Mouse (Mus musculus) right cerebral cortex, adult 2 months (tissue): ENCODE measurements around the gene Lonp1.
"Not testable (repeated sequence)": the region's sequence is repeated elsewhere in the genome, so short reads cannot be mapped to it uniquely, and the experiment has no call there.

ENCODE experiments used
- DNase-seq, 2 experiments: peaks; one replicate each; pipeline ENCODE4 v3.0.0; 2021 to 2022; ENCODE audit warnings: low spot score in 2 of 2

The Lonp1 gene

DNA sequence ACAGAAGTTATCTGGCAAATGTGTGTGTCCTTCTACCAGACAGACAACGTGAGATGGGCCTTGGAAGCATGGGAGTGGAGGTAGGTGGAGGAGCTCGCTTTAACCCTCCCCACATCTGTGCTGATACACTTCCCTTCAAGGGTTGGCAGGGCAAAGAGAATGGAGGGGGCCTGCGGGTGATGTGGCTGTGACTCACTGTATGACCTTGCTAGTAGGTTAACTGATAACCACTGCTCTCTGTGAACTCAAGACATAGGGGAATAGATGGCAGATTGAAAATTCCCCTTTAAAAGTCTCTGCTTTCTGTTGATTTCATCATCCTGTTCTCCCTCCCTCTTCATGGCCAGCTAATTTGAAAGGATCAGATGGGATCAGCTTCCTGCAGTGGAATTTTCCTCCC, 1.2 kb downstream of the Lonp1 start:
- no peak for DNase-seq

DNA sequence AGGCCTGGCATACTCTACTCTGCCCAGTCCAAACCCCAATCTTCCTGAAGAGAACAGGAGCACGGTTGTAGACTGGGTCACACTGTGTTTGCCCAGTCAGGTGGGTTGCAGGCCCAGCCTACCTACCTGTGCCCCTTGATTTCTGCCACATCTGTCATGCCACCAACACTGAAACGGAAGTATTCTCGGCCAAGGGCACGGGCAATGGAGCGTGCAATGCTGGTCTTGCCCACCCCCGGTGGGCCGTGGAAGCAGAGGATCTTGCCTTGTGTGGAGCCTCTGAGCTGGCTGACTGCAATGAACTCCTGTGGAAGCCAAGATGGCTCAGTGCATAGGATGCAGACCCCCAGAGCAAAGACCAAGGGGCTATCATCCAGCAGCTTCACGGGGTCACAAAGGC, 9.1 kb downstream of the Lonp1 start:
- no peak for DNase-seq

DNA sequence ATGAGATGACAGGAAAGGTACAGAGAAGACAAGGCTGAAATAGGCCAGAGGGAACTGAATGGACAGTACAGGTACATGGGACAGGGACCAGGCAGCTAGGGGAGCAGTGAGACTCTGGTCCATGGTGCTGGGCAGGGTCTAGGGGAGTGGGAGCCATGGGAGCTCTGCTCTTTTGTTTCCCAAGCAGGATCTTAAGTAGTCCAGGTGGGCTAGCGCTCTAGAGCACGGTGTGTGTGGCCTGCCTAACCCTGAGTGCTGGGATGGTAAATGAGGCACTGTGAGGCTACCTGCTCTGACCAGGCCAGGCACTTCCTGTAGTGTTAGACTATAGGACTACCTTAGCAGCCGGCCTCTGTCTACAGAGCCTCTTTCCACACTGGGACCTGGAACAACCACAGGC, 10.0 kb downstream of the Lonp1 start:
- DNase-seq = no peak

DNA sequence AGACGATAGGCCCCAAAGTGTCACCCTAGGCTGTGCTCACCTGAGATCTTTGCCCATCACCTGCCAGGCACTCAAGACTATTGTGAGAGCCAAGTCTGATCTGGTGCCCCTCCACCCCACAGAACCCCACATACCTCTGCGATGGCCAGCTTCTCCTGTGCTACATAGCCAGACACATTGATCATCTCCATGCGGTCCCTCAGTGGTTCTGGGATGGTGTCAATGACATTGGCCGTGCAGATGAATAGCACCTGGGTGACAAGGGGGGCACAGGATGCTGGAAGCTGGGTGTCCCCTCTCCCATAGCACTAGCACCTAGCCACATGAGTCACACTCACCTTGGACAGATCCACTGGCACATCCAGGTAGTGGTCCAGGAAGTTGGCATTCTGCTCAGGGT, 10.9 kb downstream of the Lonp1 start:
- no peak for DNase-seq

DNA sequence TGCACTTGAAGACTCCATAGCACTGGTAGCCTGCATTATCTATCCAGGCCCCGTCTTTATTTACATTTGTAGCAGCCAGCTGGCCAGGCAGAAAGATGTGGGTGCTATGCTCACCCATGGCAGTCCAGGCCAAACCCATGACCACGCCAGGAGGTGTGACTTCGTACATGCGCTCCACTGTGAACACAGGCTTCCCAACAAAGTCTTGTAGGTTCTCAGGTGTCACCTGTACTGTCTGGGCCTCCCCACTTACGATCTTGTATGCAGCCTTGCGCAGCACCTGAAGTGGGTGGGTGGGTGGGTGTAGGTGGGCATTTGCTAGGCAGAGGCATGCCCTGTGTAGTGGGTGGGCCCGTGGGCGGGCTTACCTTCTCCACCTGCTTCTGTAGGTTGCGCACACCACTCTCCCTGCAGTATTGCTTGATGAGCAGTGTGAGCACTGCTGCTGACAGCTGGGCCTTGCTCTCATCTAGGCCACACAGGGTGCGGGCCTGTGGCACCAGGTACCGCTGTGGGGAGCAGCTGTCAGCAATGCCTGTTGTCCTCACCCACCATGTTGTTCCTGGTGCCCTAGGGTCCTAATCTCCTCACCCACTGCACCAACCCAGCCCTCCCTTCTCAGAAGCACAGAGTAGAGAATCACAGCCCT, 11.4 kb downstream of the Lonp1 start:
- DNase-seq = no peak

DNA sequence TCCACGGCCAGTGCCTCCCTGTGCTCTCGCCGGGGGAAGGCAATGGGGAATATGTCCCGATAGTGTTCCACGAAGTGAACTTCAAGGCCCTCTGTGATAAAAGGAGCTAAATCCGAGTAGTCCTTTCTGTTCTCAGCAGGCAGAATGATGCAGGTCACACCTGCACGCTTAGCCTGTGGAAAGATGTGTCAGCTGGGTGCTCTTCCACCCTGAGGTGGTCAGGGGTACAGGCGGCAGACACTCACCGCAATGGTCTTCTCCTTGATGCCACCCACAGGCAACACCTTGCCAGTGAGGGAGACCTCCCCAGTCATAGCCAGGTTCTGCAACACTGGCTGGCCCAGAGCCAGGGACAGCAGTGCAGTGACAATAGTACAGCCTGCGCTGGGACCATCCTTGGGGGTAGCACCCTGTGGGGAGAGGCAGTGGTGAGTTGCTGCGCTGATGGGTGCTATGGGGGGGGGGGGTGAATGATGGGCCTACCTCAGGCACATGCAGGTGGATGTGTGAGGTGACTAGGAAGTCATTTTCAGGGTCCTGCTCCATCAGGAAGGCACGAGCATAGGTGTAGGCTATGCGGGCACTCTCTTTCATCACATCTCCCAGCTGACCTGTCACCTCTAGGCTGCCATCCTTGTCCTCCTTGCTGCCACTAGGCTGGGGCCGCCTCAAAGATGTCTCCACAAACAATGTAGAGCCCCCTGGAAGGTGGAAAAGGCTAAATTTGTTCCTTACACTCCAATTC, 12.1 kb downstream of the Lonp1 start:
- DNase-seq = no peak

DNA sequence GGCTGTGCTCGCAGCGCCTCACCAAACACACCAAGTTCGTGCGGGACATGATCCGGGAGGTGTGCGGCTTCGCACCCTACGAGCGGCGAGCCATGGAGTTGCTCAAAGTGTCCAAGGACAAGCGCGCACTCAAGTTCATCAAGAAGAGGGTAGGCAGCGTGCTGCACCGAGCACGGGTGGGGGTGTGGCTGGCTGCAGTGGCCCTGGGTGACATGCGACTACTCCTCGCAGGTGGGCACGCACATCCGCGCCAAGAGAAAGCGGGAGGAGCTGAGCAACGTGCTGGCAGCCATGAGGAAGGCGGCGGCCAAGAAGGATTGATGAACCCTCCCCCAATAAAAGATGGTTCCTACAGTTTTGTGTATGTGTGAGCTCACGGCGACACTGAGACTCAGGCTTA, 12.8 kb downstream of the Lonp1 start:
- DNase-seq = not testable (repeated sequence)

DNA sequence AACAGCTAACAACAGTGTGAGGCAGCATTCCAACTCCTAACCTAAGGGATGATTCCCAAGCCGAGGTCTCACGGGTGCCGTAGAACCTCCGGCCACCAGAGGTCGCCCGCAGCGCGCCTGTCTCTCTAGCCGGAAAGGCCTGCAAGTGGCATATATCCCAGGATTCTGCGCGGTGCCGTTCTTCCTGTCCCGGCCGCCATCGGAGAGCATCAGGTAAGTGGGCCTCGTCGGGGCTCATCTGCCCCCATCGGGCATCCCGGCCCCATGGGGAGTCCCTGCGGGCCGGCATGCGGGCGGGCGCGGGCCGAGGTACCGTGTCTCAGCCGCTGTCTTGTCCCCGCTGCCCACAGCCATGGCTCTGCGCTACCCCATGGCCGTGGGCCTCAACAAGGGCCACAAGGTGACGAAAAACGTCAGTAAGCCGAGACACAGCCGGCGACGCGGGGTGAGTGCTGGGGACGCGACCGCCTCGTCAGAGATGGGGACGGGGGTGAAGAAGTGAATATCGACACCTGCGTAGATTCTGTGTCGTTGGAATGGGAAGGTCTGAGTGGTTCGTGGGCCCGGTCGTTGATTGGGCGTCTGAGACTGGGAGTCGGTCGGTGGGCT, 13.3 kb downstream of the Lonp1 start, which contains the start of gene Rpl36:
Gene Rpl36, plus strand, starts transcription at position 181 of the 609 bp plus-strand sequence.
- DNase-seq = peak; percentile 98

DNA sequence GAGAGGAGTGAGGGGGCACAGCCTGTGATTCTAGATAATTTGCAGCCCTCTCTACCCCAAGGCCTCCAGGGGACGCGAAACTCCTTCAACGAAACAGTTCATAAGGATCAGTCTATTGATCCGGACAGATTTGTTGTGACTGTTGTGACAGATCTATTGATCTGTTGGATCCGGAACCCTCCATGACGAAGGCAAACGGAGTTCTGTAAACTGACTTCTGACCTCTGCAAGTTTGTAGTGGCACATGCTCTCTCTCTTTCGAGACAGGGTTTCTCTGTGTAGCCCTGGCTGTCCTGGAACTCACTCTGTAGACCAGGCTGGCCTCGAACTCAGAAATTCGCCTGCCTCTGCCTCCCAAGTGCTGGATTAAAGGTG, 14.1 kb downstream of the Lonp1 start:
- DNase-seq = not testable (repeated sequence)

DNA sequence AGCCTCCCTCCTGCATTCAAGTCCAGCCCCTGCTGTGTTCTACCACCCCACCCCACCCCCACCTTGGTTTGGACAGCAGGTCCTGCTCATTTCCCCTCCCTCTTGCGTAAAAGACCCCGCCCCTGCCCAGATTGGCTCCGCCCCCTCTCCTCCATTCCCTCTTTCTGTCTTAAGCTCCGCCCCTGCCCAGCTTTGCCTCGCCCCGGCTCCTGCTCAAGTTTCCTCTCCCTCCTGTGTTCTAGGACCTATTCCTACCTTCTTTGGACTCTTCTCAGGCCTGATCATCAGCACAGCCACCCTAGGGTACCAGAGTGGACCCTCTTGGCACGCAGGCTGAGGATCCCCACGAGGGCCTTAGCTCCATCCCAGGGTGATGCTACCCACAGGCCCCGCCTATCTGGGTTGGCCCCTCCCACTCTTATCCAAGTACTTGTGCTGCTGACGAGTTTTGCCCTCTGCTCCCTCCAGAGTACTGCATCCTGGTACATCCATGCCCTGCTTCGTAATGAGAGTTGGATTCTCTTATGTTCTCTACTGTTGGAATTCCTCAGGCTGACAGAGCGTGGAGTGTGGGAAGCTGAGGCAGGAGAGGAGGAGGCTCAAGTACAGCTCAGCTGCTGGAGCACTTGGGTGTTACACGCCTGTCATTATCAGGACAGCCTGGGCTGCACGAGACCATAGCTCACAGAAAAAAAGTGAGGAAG, 14.7 kb downstream of the Lonp1 start:
- no peak for DNase-seq

DNA sequence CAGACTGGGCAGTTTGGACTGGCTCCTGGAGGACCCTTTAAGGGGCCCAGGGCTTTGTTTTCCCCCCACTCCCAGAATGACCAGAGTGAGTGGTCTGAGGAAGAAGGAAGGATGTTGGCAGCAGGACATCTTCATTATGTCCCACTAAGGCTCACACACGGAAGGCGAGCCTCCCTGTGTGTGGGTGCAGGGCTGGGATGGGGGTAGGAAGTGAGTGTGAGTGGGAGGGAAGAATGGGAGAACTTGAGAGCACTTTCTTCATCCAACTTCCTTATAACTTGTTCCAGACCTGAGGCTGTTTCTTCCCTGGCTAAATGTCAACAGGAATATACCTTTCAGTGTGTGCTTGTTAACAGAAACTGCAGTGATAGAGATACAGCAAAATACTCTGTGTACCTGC, 15.4 kb downstream of the Lonp1 start:
- DNase-seq = no peak

DNA sequence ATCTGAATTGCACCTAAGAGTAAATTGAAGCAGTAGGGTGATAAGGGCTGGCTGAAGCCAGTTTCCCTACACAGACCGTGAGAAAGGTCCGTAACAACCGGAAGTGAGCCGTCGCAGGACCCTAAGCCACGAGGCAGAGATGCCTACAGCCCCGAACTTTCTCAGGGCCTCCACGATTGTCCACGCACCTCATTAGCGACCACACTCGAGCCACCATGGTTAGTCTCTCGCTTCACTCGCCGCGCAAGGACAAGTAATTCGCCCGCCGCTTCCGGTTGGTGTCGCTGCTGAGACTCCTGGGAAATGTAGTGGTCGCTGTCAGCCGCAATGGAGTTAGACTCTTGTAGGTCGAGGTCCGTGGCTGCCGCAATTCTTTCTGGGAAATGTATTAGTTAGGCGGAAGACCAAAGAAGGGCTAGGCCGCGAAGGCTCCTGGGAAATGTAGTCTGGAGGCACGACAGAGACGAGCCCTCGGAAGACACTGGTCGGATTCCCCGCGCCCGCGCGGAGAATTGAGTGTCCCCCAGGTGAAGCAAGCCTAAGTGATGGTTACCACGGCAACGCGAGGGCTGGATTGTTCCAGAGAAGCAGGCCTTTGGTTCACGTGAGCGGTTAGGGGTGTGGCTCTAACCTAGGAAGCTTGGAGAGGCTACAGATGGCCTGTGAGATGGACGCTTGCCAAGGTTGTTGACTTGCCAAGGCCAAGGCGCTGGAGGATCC, 17.1 kb downstream of the Lonp1 start, which contains the start of gene 2410015M20Rik:
Gene 2410015M20Rik, minus strand, starts transcription at position 320 of the 720 bp plus-strand sequence.
- DNase-seq = peak; percentile 98 to 99

DNA sequence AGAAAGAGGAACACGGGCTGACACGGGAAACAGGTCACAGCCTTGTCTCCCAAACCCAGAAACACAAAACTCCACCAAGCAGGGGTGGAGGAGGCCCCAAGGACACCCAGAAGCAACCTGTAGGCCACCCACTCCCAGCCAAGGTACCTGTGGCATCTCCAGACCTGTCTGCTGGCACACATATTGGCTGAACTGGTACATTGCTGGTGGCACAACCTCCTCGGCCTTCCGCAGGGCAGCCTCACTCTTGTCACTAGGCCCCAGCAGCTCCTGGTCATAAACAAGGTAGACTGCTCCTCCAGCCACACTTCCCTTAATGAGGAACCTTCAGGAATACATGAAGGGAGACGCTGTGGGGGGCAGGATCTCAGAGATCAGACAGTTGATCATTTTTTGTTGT, 18.0 kb downstream of the Lonp1 start:
- DNase-seq = no peak

DNA sequence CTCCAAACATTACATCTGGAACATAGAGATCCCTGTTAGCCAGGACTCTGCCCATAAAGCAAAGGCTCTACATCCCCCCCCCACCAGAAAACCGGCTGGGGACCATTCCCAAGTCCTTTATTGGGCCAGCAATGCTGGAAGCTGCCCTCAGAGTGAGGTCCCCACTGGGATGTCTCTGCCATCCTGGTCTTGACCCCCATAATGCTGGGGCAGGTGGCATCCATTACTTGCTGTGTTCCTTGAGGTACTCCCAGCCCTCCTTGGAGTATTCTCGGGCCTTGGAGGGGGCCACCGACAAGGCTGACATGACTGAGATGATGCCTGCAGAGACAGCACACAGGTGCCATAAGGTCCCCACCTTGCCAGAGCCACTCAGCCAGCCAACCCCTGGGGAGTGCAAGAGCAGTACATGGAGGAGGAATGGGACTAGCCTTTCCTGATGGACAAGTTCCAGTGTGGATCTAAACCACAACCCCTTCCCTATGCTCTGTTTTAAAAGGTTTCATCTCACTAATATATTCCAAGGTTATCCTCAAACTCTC, 19.1 kb downstream of the Lonp1 start:
- DNase-seq = no peak

DNA sequence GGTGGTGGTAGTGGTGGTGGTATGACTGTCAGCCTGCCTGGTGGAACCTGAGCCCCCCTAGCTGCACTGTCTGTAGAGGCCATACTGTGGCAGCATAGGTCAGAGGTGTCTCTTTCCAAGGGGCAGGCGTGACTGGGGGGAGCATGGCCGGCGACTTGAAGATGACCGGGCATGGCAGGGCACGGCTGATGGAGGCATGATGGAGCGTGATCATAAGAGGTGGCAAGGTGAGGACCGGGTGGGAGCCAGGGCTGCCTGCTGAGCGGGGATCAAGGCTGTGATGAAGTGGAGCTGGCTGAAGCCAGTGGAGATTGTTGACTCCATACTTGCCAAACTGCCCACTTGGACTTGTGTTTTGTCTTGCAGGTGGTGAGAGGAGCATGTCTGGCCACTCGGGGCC, 21.3 kb downstream of the Lonp1 start:
- no peak for DNase-seq

DNA sequence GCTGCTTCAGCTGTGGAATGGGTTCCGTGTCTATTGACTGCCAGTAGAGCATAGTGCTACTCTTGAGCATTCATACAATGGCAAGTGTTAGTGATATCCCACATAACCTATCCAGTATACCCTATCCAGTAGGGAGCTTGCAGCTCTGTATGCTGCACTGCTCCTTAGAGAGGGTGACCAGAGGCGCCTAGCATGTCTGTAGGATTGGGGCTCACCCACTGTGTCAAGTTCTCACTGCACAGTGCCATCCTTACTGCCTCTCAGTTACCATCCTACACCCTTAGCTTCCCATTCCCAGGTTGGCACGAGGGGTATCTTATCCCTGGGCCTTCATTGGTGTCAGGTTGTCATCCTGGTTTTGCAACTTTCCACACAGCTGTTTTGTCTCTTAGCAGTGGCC, 22.3 kb downstream of the Lonp1 start:
- DNase-seq = no peak

DNA sequence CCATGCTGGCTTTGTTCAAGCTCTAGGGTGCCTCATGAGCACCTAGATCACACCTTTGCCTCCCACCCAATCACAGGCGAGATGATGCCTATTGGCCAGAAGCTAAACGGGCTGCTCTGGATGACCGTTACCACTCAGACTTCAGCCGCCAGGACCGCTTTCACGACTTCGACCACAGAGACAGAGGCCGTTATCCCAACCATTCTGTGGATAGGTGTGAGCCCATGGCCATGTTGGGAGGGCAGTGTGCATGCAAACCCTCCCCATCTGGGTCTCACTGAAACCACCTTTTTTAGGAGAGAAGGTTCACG, 22.7 kb downstream of the Lonp1 start:
- DNase-seq = no peak

DNA sequence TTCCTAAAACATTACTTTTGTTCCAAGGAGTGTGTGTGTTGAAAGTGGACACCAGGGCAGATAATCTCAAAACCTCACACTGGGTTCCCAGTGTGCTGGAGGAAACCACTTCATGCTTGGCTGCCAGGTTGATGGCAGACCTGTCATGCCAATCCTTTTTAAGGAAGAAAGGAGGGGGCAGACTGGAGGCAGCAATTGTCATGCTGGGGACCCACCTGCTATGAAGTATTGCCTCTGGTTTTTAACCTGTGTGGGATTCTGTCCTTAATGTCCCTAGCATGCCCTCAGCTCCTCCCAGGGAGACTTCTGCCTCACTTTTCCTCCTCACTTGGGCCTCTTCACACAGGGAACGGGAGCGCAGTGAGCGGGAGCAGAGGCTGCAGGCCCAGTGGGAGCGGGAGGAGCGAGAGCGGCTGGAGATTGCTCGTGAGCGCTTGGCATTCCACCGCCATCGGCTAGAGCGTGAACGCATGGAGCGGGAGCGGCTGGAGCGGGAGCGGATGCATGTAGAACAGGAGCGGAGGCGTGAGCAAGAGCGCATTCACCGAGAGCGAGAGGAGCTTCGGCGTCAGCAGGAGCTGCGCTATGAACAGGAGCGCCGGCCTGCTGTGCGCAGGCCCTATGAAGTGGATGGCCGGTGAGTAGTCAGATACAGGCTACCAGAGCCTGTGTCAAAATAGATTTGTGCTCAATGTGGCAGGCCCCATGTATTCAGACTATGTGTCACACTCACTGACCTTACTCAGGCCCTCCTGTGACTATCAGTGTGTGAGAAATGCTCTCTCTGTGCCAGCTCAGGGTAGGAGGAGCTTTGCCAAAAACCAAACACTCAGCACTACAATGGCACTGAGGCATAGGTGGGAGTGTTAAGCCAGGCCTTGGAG, 23.3 kb downstream of the Lonp1 start:
- no peak for DNase-seq

DNA sequence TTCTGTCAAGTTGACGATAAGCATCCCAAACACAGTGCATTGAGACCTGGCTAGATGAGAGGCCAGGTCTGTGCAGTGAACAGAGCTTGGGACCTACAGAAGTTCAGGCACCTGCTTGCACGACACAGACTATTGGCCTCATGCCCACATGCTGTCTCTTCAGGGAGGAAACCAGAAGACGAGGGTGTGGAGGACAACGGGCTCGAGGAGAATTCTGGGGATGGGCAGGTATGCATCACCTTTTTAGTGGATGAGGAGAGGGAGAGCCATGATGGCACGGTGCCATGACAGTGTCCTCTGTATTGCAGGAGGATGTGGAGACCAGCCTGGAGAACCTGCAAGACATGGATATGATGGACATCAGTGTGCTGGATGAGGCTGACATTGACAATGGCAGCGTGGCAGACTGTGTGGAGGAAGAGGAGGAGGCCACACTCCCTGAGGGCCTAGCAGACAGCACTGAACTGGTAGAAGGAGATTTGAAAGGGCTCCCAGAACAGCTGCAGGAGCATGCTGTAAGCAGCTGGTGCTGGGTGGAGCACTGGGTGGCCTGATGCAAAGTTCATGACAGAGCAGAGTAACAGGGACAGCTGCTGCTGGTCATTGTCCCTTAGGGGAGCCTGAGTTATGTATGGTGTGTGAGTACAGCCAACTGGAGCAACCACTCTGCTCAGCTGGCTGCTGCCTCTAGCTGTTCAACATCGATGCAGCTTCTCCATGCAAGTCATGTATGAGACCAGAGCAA, 33.0 kb downstream of the Lonp1 start:
- no peak for DNase-seq

DNA sequence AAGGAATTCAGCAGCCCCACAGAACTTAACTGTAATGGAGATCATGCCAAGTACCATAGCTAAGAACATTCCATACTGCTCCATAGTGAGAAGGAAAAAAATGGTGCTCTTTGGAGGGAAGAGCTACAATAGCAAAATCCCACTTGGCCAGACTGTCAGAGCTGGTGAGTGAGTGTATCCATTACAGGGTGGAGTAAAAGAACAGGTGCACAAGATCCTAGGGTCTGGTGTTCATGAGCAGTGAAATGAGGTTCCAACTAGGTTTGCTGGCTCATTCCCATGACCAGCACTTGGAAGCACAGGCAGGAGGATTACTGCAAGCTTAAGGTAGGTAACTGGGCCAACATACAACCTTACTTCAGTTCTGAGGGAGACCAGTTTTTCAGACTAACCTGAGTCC, 34.1 kb downstream of the Lonp1 start:
- no peak for DNase-seq
